Mouse (Mus musculus): ENCODE measurements at regions not wholly inside any gene's neighbourhood (a gene's known extent, or its start where the extent isn't known, plus 50 kb on each side); places are given as distances from the start of the nearest gene placed in this dataset.

DNA sequence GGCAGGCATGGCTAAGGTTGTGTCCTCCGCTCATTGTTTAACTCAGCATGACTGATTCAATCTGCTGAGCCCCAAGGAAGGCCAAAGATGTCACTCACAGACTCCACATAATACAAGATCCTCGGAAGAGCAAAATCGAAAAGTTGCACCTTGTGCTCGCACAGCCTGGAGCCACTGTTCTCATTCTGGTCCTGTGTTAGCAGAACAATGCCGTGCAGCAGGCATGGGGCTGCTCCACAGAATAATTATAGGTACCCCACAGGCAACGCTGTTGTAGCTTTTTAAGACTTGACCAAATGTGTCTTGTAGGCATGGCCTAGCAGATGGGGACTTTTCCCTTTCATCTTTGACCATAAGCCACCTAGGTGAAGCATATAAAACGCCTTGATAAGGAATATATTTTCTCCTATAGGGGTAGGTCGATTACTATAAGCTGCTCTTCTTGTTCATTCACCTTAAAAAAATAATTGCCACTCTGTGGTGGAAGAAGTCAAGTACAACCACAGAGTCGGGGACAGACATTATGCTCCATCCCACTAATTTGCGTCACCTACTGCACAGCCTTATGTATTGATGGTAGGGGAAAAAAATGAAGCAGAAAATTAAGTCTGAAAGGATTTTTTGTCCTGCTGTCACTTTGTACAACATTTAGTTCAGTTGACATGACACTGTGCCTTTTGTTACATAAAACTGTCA lies 529.8 kb upstream of the Itga1 start:
- Histone ChIP-seq H3K4me1 (ENCODE audit: control insufficient read depth, insufficient read depth, low read length) (no peaks in the 10 kb centered on the region), H3K9ac (replicated peaks; ENCODE audit: low read depth, low read length) (no peak overlapping the region), H3K4me3 (ENCODE audit: low read depth, low read length) (no peak overlapping the region), H3K27me3 (ENCODE audit: control insufficient read depth, insufficient read depth, low read length) (no peaks in the 10 kb centered on the region), H3K27ac (ENCODE audit: low read depth, low read length) (no peak overlapping the region), H3K9me3 (ENCODE audit: control insufficient read depth, low read length) (no peaks in the 10 kb centered on the region), H3K36me3 (ENCODE audit: control insufficient read depth, insufficient read depth, low read length) (no peaks in the 10 kb centered on the region), H3K4me2 (ENCODE audit: low read depth, low read length) (no peak overlapping the region)
- ATAC-seq (ENCODE audit: low read depth), result no peak
- WGBS, result 44% methylated on average over 10 of the region's 10 CpGs

DNA sequence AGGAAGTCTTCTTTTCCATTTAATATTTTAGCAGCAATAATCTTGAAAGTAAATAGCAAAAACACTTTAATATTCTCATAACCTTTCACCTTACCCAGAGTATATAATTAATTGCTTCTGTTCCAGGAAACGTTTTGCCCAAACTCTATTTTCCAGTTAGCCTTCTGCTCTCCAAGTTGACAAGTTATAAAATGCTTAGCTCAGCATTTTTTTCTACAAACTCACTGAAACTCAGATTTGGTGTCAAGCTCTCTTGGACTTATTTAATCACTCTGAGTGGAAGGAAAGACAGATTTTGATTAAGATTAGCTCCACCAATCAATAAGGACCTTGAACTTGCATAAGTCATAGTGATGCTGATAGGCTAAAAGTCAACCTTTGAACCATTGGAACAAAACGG lies 528.8 kb upstream of the Itga1 start:
- no peak overlapping the region for H3K27ac ChIP-seq (ENCODE audit: low read depth, low read length)
- no peak overlapping the region for H3K4me2 ChIP-seq (ENCODE audit: low read depth, low read length)
- no peaks in the 10 kb centered on the region for H3K9me3 ChIP-seq (ENCODE audit: control insufficient read depth, low read length)
- H3K9ac ChIP-seq (replicated peaks; ENCODE audit: low read depth, low read length), result no peak overlapping the region
- H3K27me3 ChIP-seq (ENCODE audit: control insufficient read depth, insufficient read depth, low read length), result no peaks in the 10 kb centered on the region
- no peaks in the 10 kb centered on the region for H3K36me3 ChIP-seq (ENCODE audit: control insufficient read depth, insufficient read depth, low read length)
- H3K4me3 ChIP-seq (ENCODE audit: low read depth, low read length), result no peak overlapping the region
- H3K4me1 ChIP-seq (ENCODE audit: control insufficient read depth, insufficient read depth, low read length), result no peaks in the 10 kb centered on the region
- WGBS, result 72% methylated on average over 2 of the region's 2 CpGs
- no peak for ATAC-seq (ENCODE audit: low read depth)

DNA sequence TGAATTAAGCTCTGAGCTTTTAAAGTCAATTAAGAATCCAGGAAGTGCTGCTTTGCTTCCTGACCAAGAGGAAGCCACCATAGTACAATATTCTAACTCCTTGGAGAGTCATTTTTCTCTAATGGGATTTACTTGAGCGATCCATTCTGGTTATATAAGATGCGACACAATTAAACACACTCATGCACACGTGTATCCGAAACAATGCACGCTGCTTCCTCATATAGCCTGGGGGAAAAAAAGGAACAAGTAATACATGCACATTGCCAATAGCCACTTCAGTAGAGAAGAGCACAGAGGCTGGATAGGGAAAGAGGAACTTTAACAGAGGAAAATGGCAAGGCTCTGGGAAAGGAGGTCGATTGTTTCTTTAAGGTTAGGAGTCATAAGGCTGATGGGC lies 511.4 kb upstream of the Itga1 start:
- WGBS, result 37% methylated on average over 6 of the region's 6 CpGs
- Histone ChIP-seq H3K36me3 (ENCODE audit: control insufficient read depth, insufficient read depth, low read length) (no peaks in the 10 kb centered on the region), H3K4me3 (ENCODE audit: low read depth, low read length) (no peak overlapping the region), H3K9me3 (ENCODE audit: control insufficient read depth, low read length) (no peaks in the 10 kb centered on the region), H3K9ac (replicated peaks; ENCODE audit: low read depth, low read length) (no peak overlapping the region), H3K4me2 (ENCODE audit: low read depth, low read length) (no peak overlapping the region), H3K4me1 (ENCODE audit: control insufficient read depth, insufficient read depth, low read length) (no peaks in the 10 kb centered on the region), H3K27me3 (ENCODE audit: control insufficient read depth, insufficient read depth, low read length) (no peaks in the 10 kb centered on the region), H3K27ac (ENCODE audit: low read depth, low read length) (no peak overlapping the region)
- ATAC-seq (ENCODE audit: low read depth), result peak; percentile 71

DNA sequence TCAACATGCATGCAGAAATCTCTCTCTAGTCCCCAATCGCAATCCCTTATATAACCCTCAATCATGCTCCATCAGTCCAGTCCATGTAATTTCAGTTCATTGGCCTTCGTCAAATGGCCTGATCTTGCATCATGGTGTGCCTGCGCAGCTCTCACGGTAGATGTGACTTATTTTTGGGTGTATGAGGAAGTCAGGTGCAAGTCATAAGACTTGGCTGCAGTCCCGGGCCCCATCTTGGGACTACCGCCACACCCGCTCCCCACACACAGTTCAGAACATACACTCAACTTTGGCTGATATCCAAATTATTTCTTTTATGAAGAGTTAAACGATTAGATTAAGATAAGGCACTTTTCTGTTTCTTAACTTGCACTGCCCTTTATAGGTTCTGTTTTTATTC lies 504.7 kb upstream of the Itga1 start:
- no peak for ATAC-seq (ENCODE audit: low read depth)
- H3K27ac ChIP-seq (ENCODE audit: low read depth, low read length), result no peak overlapping the region
- H3K4me2 ChIP-seq (ENCODE audit: low read depth, low read length), result no peak overlapping the region
- H3K9me3 ChIP-seq (ENCODE audit: control insufficient read depth, low read length), result no peaks in the 10 kb centered on the region
- no peak overlapping the region for H3K9ac ChIP-seq (replicated peaks; ENCODE audit: low read depth, low read length)
- H3K36me3 ChIP-seq (ENCODE audit: control insufficient read depth, insufficient read depth, low read length), result no peaks in the 10 kb centered on the region
- 91% methylated on average over 8 of the region's 8 CpGs for WGBS
- H3K27me3 ChIP-seq (ENCODE audit: control insufficient read depth, insufficient read depth, low read length), result no peaks in the 10 kb centered on the region
- H3K4me3 ChIP-seq (ENCODE audit: low read depth, low read length), result no peak overlapping the region
- no peaks in the 10 kb centered on the region for H3K4me1 ChIP-seq (ENCODE audit: control insufficient read depth, insufficient read depth, low read length)

DNA sequence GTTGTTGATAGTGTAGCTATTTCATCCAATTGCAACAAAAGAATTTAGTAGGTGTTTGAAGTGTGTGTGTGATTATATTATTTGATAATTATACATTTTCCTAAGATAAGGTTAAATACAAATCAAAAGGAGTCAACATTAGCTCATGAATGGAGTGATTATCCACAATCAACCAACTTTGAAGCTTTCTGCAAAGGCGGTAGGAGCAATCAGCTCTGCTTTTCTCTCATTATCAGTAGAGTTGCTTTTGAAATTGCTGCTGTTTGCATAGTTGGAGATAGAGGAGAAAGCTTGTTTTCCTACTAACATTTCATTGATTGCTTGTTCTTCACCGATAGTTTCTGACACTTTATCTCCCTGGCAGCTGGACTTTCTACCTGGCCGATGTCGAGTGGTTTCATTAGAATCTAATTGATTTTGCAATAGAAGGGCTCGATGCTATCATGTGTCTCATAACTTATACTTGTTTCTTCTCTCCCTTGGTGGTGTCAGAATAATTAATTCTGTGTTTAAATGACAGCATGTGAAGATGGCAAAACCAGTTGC lies 493.4 kb upstream of the Itga1 start:
- Histone ChIP-seq H3K36me3 (ENCODE audit: control insufficient read depth, insufficient read depth, low read length) (no peaks in the 10 kb centered on the region), H3K9me3 (ENCODE audit: control insufficient read depth, low read length) (no peaks in the 10 kb centered on the region), H3K27me3 (ENCODE audit: control insufficient read depth, insufficient read depth, low read length) (no peaks in the 10 kb centered on the region), H3K27ac (ENCODE audit: low read depth, low read length) (no peak overlapping the region), H3K4me2 (ENCODE audit: low read depth, low read length) (no peak overlapping the region), H3K4me1 (ENCODE audit: control insufficient read depth, insufficient read depth, low read length) (no peaks in the 10 kb centered on the region), H3K4me3 (ENCODE audit: low read depth, low read length) (no peak overlapping the region), H3K9ac (replicated peaks; ENCODE audit: low read depth, low read length) (no peak overlapping the region)
- 75% methylated on average over 5 of the region's 5 CpGs for WGBS
- no peak for ATAC-seq (ENCODE audit: low read depth)

DNA sequence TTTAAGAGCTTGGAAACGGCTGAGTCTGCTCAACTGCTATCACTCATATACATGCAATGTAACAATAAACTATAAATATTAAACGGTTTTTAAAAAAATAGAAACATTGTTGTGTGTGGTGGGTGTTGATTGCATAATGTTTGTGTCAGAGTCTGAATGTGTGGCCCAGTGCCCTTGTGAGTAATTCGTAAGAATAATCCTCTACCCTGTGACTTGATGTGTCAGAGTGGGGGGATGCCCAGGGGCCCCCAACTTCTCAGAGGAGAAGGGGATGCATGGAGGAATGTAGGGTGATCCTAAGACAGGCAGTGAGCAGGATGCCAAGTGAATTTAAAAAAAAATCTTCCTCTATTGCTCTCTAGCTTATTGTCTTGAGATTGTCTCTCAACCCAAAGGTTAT lies 474.2 kb upstream of the Itga1 start:
- 86% methylated on average over 3 of the region's 3 CpGs for WGBS
- Histone ChIP-seq H3K27ac (ENCODE audit: low read depth, low read length) (no peak overlapping the region), H3K27me3 (ENCODE audit: control insufficient read depth, insufficient read depth, low read length) (no peaks in the 10 kb centered on the region), H3K4me1 (ENCODE audit: control insufficient read depth, insufficient read depth, low read length) (no peaks in the 10 kb centered on the region), H3K4me3 (ENCODE audit: low read depth, low read length) (no peak overlapping the region), H3K4me2 (ENCODE audit: low read depth, low read length) (no peak overlapping the region), H3K9me3 (ENCODE audit: control insufficient read depth, low read length) (no peaks in the 10 kb centered on the region), H3K36me3 (ENCODE audit: control insufficient read depth, insufficient read depth, low read length) (no peaks in the 10 kb centered on the region), H3K9ac (replicated peaks; ENCODE audit: low read depth, low read length) (no peak overlapping the region)
- ATAC-seq (ENCODE audit: low read depth), result no peak

DNA sequence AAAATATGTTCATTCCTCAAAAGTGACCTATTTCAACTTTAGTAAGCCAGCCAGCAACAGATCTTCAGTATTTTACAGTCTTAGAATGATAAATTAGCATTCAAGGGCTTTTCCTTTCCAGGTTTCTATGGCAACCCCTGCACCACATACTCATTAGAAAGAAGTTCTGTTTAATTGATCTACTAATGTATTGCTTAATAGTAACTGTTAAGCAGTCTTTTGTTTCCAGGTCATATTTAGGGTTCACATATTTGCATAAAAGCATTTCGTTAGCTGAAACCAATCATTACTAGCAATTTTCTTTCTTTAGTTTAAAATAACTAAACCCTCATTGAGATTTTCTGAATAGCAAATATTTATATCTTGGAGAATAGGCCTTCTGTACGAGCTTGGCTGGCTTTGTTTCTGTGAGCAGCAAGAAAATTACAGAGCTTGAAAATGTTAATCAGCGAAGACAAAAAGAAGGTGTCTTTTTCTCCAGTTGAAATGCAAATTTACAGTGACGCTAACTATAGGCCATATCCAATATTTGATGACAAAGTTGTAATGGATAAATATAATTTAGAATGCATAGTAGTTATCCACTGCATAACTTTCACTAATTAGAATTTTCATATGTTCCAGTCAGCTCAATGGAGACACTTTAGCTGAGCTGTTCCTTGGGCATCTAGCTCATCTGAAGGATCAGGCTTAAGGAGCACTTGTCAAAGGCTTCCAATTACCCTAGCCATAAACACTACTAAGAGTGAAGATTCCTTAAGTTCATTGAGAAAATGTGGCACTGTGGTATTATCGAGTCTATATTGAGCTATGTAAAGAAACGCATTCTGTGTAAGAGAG lies 473.5 kb upstream of the Itga1 start:
- no peak overlapping the region for H3K4me3 ChIP-seq (ENCODE audit: low read depth, low read length)
- no peaks in the 10 kb centered on the region for H3K27me3 ChIP-seq (ENCODE audit: control insufficient read depth, insufficient read depth, low read length)
- WGBS, result 73% methylated on average over 6 of the region's 6 CpGs
- no peak overlapping the region for H3K27ac ChIP-seq (ENCODE audit: low read depth, low read length)
- no peaks in the 10 kb centered on the region for H3K9me3 ChIP-seq (ENCODE audit: control insufficient read depth, low read length)
- H3K4me1 ChIP-seq (ENCODE audit: control insufficient read depth, insufficient read depth, low read length), result no peaks in the 10 kb centered on the region
- H3K4me2 ChIP-seq (ENCODE audit: low read depth, low read length), result no peak overlapping the region
- H3K9ac ChIP-seq (replicated peaks; ENCODE audit: low read depth, low read length), result no peak overlapping the region
- ATAC-seq (ENCODE audit: low read depth), result peak; percentile 58; the same call in 1 of the 2 replicates
- H3K36me3 ChIP-seq (ENCODE audit: control insufficient read depth, insufficient read depth, low read length), result no peaks in the 10 kb centered on the region

DNA sequence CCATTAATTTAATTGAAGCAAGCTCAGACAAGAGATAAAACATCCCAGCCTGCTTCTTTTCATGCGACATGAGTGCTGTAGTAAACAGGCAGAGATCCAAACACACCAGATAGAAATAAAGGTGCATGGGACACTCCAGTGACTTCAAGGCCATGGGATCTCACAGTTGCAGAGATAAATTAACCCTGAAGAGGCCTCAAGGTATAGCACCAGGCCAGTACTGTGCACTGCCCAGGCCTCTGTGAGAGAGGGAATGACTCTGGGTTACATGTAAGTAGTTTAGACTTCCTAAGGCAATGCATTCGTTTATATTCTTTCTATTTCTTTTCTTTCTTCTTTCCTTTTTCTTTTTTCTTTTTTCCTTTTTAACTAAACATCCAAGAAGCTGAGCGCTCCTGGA lies 439.4 kb upstream of the Itga1 start:
- peak; percentile 70; the same call in 1 of the 2 replicates for ATAC-seq (ENCODE audit: low read depth)
- Histone ChIP-seq H3K4me1 (ENCODE audit: control insufficient read depth, insufficient read depth, low read length) (no peaks in the 10 kb centered on the region), H3K27ac (ENCODE audit: low read depth, low read length) (peak overlapping the region; percentile 22; the same call in 1 of the 2 replicates), H3K9ac (replicated peaks; ENCODE audit: low read depth, low read length) (no peak overlapping the region), H3K36me3 (ENCODE audit: control insufficient read depth, insufficient read depth, low read length) (no peaks in the 10 kb centered on the region), H3K4me3 (ENCODE audit: low read depth, low read length) (no peak overlapping the region), H3K4me2 (ENCODE audit: low read depth, low read length) (no peak overlapping the region), H3K27me3 (ENCODE audit: control insufficient read depth, insufficient read depth, low read length) (no peaks in the 10 kb centered on the region), H3K9me3 (ENCODE audit: control insufficient read depth, low read length) (no peaks in the 10 kb centered on the region)
- WGBS, result 68% methylated on average over 3 of the region's 3 CpGs

DNA sequence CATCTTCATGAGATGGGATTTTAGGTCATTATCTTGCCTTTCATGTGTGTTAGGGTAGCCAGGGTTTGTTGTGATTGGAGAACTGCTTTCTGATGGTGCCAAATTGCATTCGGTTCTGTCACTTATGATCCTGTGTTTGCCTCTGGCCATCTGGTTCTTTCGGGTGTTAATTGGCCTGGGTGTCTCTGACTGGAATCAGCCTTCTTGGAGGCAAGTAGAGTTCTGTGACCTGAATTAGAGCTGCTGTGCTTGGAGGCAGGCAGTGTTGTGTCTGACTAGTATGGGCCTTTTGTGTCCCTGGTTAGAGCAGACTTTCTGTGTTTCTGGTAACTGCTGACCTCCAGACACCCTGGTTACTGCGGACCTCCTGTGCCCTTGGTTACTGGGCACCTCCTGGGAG lies 434.1 kb upstream of the Itga1 start:
- no peak overlapping the region for H3K4me3 ChIP-seq (ENCODE audit: low read depth, low read length)
- H3K4me1 ChIP-seq (ENCODE audit: control insufficient read depth, insufficient read depth, low read length), result no peaks in the 10 kb centered on the region
- WGBS, result 77% methylated on average over 3 of the region's 3 CpGs
- ATAC-seq (ENCODE audit: low read depth), result no peak
- H3K9me3 ChIP-seq (ENCODE audit: control insufficient read depth, low read length), result no peaks in the 10 kb centered on the region
- H3K27ac ChIP-seq (ENCODE audit: low read depth, low read length), result no peak overlapping the region
- H3K27me3 ChIP-seq (ENCODE audit: control insufficient read depth, insufficient read depth, low read length), result no peaks in the 10 kb centered on the region
- H3K4me2 ChIP-seq (ENCODE audit: low read depth, low read length), result no peak overlapping the region
- no peaks in the 10 kb centered on the region for H3K36me3 ChIP-seq (ENCODE audit: control insufficient read depth, insufficient read depth, low read length)
- H3K9ac ChIP-seq (replicated peaks; ENCODE audit: low read depth, low read length), result no peak overlapping the region
